Mouse (Mus musculus): ENCODE results near the gene Dnaaf5.

Dnaaf5 gene

GRCm38 (mm10) chr5:139234423-139234822 is 84.4 kb downstream of the Dnaaf5 start:
- DNase-seq, result no peak

Measured in thymus, postnatal 36 days (tissue).